Mouse (Mus musculus): ENCODE measurements around the gene Tas1r1.

Gene Tas1r1

DNA sequence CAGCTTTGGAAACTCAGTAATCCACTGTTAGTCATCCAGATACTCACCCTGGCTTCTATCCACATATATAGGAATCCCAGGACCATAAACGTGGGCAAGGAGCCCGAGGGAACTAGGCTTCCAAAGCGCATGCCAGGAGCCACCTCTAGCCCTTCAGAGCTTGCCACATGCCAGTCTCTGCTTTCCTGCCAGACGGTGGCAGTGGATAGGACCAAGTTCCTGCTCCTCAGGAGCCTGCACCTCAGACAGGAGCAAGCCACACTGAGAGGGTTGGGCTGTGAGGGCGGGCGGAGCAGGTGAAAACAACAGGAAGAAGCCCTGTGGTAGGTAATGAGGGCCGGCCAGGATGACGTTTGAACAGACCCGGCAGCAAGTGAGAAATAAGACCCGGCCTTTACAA is 52.5 kb downstream of the Tas1r1 start:
- DNase-seq, result no peak

- no peak for DNase-seq
Measured at GRCm38 (mm10) chr4:151983560-151983959, 54.8 kb downstream of the Tas1r1 start.

GRCm38 (mm10) chr4:151983043-151983442 is 55.3 kb downstream of the Tas1r1 start:
- DNase-seq, result no peak

GRCm38 (mm10) chr4:151981363-151981762 is 57.0 kb downstream of the Tas1r1 start:
- peak; percentile 81 for DNase-seq

- DNase-seq, result no peak
Measured at GRCm38 (mm10) chr4:151980699-151981098, 57.7 kb downstream of the Tas1r1 start.

Data from right cerebral cortex, postnatal 4 days (tissue).